Mouse (Mus musculus) kidney, adult 2 months (tissue): ENCODE results near the gene Dync2li1.

Experiments used
- CTCF ChIP-seq: fragments of 200-500 bp; conservative IDR thresholded peaks from 2 replicates; pipeline ENCODE4 v1.5.1; 2011; ENCODE audit warnings: low read depth, mild to moderate bottlenecking, control low read depth, low read length, moderate library complexity, mixed read lengths; ENCODE audit not compliant: insufficient read depth, insufficient read length
- POLR2A ChIP-seq: fragments of 200-500 bp; IDR thresholded peaks from one replicate; pipeline ENCODE4 v1.6.1; 2011; ENCODE audit warnings: low read depth, low read length, control low read depth

DNA sequence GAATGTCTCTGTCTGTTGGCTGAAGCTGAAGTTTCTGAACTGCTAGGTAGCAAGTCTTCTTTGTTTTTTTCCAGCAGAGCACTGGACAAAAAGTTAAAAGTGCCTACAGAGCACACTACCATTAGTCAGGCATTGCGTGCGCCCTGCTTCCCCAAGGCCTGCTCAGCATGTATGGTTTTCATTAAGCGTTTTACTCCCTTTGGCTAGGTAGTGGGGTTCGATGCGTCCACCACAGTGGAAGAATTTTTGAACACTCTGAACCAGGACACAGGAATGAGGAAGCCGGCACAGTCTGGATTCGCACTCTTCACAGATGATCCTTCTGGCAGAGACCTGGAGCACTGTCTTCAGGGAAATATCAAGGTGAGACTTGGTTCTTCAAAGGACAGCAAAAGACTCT, 27.4 kb upstream of the Dync2li1 start:
- TF ChIP-seq POLR2A, result no peak
- TF ChIP-seq CTCF, result no peak
